Mouse (Mus musculus) heart, adult 9 months (tissue): ENCODE results near the gene Gm11114.

Experiments
- DNase-seq, 2 experiments: peaks; one replicate each; pipeline ENCODE4 v3.0.0; 2022; ENCODE audit warnings: low spot score in 2 of 2

Gm11114 gene

DNA sequence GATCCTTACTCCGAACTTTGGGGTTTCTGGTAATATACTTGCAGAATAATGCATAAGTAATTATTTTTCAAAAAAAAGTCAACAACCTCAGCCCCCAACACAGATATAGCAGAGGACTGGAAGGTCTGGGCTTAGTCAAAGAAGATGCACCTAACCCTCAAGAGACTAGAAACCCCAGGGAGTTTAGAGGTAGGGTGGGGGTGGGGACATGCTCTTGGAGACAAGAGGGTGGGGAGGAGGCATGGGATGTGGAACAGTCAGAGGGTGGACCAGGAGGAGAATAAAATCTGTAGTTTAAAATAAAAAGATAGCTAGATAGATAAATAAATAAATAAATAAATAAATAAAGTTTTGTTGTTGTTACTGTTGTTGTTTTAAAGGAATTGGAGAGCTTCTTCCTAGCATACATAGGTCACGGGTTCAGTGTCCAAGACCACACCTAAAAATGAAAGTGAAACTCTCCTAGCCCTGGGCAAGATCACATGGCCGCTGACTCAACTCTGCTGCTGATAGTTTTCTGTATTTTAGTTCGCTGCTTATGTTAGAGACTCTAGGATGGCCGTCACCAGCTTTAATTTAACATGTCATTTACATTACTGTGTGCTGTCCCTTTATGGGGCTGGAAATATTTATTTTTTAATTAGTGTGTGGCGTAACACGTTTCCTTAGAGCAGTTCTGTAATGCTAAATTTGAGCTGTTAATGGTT, 44.7 kb downstream of the Gm11114 start:
- no peak for DNase-seq
